Mouse (Mus musculus) hindbrain, embryonic 10.5 days (tissue): ENCODE data around the gene Zwilch. TPM values are rescaled to one million over a fixed set of nuclear protein-coding genes. Genes with fewer than 3 reads are reported as not detected.

Source experiments
- polyA plus RNA-seq: library from polyadenylated mRNA; unstranded; fragments of >200 nt; fragmentation: Nextera tagmentation; extraction: Ambion mirVana; gene quantifications from 2 replicates; pipeline ENCODE4 v1.2.1, GENCODE M21; 2016

Zwilch gene
- polyA plus RNA-seq, 1 experiment from 2014 or later = 24.8 TPM

Other genes starting within 250 kb of the Zwilch start
- gene Smad6, start 151.0 kb downstream of the Zwilch start, polyA plus RNA-seq = 5.3 and 6.7 TPM in 2 replicates
- gene Lctl, start 56.0 kb downstream of the Zwilch start, polyA plus RNA-seq = 0.16 TPM in 1 of 2 replicates, not detected in the other
- 959 and 1,179 TPM in 2 replicates for gene Rpl4, start 271 bp upstream of the Zwilch start, polyA plus RNA-seq
- 38.3 and 39.8 TPM in 2 replicates for gene Snapc5, start 6.2 kb upstream of the Zwilch start, polyA plus RNA-seq
- gene Uchl4, start 62.1 kb upstream of the Zwilch start, polyA plus RNA-seq = 3.5 and 4.1 TPM in 2 replicates
- 75.3 and 104 TPM in 2 replicates for gene Map2k1, start 80.5 kb upstream of the Zwilch start, polyA plus RNA-seq
- gene Tipin, start 108.5 kb upstream of the Zwilch start, polyA plus RNA-seq = 246 and 275 TPM in 2 replicates
- gene Dis3l, start 168.2 kb upstream of the Zwilch start, polyA plus RNA-seq = 20.6 and 22.0 TPM in 2 replicates
- 1.0 and 5.6 TPM in 2 replicates for gene Megf11, start 212.5 kb upstream of the Zwilch start, polyA plus RNA-seq